Mouse (Mus musculus): Measurements from ENCODE around the gene Dbf4.

DNA sequence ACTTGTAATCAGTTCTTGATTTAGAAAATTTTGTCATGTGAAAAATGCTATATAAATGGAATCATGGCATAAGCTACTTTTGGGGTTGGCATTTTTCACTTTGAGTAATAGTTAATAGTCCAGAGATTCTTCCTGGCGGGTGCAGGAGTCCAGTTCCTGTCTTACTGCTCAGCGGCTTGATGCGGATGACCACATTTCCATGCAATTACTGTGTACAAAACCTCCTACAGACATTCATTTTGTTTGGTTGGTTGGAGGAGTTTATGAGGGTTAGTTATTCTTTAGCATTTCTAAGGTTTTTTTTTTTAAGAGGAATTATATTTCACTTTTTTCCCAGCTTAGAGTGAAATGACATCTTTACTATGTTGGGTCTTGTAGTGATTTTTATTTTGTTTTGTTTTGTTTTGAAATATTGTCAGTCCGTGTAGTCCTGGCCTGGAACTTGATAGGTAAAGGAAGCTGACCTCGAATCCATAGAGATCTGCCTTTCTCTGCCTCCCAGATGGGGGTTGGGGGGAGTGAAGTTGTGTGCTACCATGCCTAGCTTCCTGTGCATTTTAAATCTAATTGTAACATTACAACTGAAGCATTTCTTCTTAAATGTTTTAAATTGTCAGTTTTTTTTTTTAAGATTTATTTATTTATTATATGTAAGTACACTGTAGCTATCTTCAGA is 15.1 kb upstream of the Dbf4 start:
- TF ChIP-seq CTCF (IDR thresholded peaks at IDR 0.05; ENCODE audit: control insufficient read depth, insufficient read depth, low read length), result no peak
- no peak for TF ChIP-seq POLR2A (IDR thresholded peaks at IDR 0.05; ENCODE audit: borderline replicate concordance, control insufficient read depth, low read depth, low read length)
